Mouse (Mus musculus): ENCODE data around the gene Rnpep.

Gene Rnpep

DNA sequence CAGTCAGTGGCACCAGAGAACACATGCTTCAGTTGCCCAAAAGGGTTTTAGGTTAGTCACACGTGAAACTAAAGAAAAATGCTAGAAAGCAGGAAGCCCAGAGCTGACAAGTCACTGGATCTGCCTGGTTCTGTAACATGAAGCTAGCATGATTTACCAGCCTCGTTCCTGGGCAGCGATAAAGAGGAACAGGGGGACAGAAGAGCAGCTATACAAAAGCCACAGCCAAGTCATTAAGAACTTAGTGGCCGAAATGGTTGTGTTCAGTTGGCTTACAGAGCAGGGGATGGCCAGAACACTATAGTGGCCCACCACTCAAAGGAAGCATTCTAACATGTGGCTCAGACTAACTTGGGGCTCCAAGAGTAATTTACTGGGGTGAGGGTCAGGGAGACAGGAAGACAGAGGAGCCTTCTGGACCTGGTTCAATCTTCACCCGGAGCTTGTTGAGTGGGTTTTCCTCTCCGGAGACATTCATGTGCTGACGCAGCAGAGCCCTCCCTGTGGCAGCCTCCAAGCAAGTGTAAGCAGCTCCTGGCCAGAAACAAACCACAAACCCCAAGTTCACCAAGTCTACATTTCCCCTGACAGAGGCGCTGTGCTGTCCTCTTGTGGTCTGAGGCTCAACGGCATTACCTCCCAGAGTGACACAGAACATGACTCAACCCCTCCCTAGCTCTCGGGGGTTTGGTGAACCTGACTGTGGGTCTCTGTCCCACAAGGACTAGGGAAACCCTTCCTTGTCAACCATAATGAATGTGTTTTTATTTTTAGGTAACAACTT lies 16.0 kb downstream of the Rnpep start:
- Histone ChIP-seq H3K9me3 (ENCODE audit: low read length) (no peaks in the 10 kb centered on the region), H3K36me3 (ENCODE audit: insufficient read depth, low read length) (peaks cover 47% of the 10 kb centered on the region), H3K27me3 (ENCODE audit: insufficient read depth, low read length) (no peaks in the 10 kb centered on the region), H3K4me1 (replicated peaks; ENCODE audit: low read depth, low read length) (peaks cover 17% of the 10 kb centered on the region), H3K4me3 (replicated peaks; ENCODE audit: low read length) (no peak overlapping the region)
- TF ChIP-seq POU5F1 (IDR thresholded peaks at IDR 0.05; ENCODE audit: borderline replicate concordance, low read length) (no peak), NANOG (IDR thresholded peaks at IDR 0.05; ENCODE audit: borderline replicate concordance, low read length) (no peak)

DNA sequence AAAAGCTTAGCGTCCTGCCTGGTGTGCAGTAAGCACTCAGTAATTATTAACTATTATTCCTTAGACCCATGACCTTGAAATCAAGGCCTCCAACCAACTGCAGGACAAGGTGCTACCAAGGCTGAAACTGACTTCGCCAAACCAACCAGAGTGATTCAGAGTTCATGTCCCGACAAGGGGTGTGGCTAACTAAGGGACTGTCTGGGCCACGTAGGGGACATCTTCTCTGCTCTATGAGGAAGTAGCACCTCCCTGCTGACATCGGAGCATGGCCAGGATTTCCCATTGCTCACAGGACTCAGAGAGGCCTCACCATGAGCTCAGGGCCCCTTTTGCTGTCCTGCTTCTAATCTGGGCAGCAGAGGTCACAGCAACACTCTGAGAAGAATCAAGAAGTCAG lies 18.1 kb downstream of the Rnpep start:
- TF ChIP-seq NANOG (IDR thresholded peaks at IDR 0.05; ENCODE audit: borderline replicate concordance, low read length), result no peak
- no peak for TF ChIP-seq POU5F1 (IDR thresholded peaks at IDR 0.05; ENCODE audit: borderline replicate concordance, low read length)
- no peak for TF ChIP-seq CTCF (conservative IDR thresholded peaks at IDR 0.05; ENCODE audit: low read length)
- Histone ChIP-seq H3K36me3 (ENCODE audit: insufficient read depth, low read length) (peaks cover 50% of the 10 kb centered on the region), H3K4me1 (replicated peaks; ENCODE audit: low read depth, low read length) (peaks cover 26% of the 10 kb centered on the region), H3K27me3 (ENCODE audit: insufficient read depth, low read length) (no peaks in the 10 kb centered on the region), H3K4me3 (replicated peaks; ENCODE audit: low read length) (no peak overlapping the region), H3K9me3 (ENCODE audit: low read length) (no peaks in the 10 kb centered on the region)

DNA sequence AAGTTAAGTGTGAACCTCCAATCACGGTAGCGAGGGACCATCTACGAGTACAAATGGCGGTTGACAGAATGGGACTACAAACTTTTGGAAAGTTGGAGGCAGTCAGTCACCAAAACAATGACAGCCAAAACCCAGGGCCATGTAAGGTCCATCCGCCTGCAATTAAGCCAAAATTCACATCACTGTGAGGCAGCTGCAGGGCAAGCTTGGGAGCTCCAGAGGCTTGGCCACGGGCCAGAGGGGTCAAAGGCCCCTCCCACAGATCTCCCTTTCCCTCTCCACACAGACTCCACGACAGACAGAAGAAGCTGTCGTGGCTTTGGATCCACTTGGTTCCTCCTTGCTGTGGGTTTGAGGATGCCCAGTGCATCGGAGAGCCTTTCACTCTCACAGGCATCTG lies 20.6 kb downstream of the Rnpep start:
- Histone ChIP-seq H3K4me3 (replicated peaks; ENCODE audit: low read length) (no peak overlapping the region), H3K27me3 (ENCODE audit: insufficient read depth, low read length) (no peaks in the 10 kb centered on the region), H3K9me3 (ENCODE audit: low read length) (no peaks in the 10 kb centered on the region), H3K36me3 (ENCODE audit: insufficient read depth, low read length) (peaks cover 50% of the 10 kb centered on the region), H3K4me1 (replicated peaks; ENCODE audit: low read depth, low read length) (peaks cover 50% of the 10 kb centered on the region)
- TF ChIP-seq CTCF (conservative IDR thresholded peaks at IDR 0.05; ENCODE audit: low read length) (no peak), POU5F1 (IDR thresholded peaks at IDR 0.05; ENCODE audit: borderline replicate concordance, low read length) (no peak), NANOG (IDR thresholded peaks at IDR 0.05; ENCODE audit: borderline replicate concordance, low read length) (no peak)

DNA sequence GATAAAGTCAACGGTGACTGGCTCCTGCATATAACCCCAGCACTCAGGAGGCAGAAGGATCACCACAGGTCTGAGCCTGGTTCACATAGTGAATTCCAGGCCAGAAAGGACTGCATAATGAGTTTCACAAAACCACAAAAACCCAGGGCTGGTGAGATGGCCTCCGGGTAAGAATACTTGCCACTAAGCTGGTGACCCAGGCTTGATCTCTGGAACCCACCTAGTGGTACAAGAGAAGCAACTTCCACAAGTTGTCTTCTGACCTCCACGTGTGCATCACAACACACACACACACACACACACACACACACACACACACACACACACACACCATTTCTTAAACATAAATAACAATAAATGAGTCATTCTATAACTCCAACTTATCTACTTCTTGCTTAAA lies 21.6 kb downstream of the Rnpep start:
- no peaks in the 10 kb centered on the region for H3K9me3 ChIP-seq (ENCODE audit: low read length)
- TF ChIP-seq NANOG (IDR thresholded peaks at IDR 0.05; ENCODE audit: borderline replicate concordance, low read length) (no peak), CTCF (conservative IDR thresholded peaks at IDR 0.05; ENCODE audit: low read length) (no peak), POU5F1 (IDR thresholded peaks at IDR 0.05; ENCODE audit: borderline replicate concordance, low read length) (no peak)
- H3K36me3 ChIP-seq (ENCODE audit: insufficient read depth, low read length), result peaks cover 46% of the 10 kb centered on the region
- H3K27me3 ChIP-seq (ENCODE audit: insufficient read depth, low read length), result no peaks in the 10 kb centered on the region
- H3K4me1 ChIP-seq (replicated peaks; ENCODE audit: low read depth, low read length), result peaks cover 59% of the 10 kb centered on the region
- H3K4me3 ChIP-seq (replicated peaks; ENCODE audit: low read length), result no peak overlapping the region

DNA sequence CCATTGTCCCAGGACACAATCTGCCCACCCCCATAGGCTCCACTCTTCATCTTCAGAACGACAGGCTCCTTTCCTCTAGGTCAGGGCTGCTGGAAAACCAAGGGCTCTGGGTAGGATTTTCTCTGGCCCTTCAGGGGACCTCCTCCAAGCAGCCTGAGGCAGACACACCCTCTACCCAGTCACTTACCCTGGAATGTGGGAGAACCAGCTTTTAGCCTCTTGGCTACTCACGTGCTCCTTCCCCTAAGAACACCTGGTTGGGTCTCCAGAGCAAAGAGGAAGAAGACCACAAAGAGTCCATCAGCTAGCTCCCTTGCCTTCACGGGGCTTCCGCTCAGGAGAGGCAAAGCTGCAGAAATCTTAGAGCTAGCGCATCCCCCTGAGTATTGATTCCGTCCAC lies 23.0 kb downstream of the Rnpep start:
- peak overlapping the region; percentile 18; the same call in 1 of the 2 replicates for H3K4me3 ChIP-seq (replicated peaks; ENCODE audit: low read length)
- peaks cover 73% of the 10 kb centered on the region for H3K4me1 ChIP-seq (replicated peaks; ENCODE audit: low read depth, low read length)
- no peaks in the 10 kb centered on the region for H3K9me3 ChIP-seq (ENCODE audit: low read length)
- no peaks in the 10 kb centered on the region for H3K27me3 ChIP-seq (ENCODE audit: insufficient read depth, low read length)
- TF ChIP-seq POU5F1 (IDR thresholded peaks at IDR 0.05; ENCODE audit: borderline replicate concordance, low read length) (no peak), NANOG (IDR thresholded peaks at IDR 0.05; ENCODE audit: borderline replicate concordance, low read length) (no peak), CTCF (conservative IDR thresholded peaks at IDR 0.05; ENCODE audit: low read length) (no peak)
- H3K36me3 ChIP-seq (ENCODE audit: insufficient read depth, low read length), result peaks cover 47% of the 10 kb centered on the region

DNA sequence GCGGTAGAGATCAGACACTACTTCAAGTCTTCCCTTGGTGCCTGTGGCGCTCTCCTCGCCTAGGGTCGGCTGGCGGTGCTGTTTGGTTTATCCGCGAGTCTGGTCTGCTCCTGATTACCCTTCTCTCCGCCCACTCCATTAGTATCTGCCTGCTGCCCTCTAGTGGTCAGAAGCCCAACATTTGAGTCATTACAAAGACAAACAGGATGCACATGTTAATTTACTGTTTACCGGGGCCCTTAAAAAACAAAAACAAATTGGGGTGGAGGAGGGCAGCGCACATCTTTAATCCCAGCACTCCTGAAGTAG lies 24.8 kb downstream of the Rnpep start:
- Histone ChIP-seq H3K9me3 (ENCODE audit: low read length) (peaks cover 5% of the 10 kb centered on the region; the same call in 1 of the 2 replicates), H3K36me3 (ENCODE audit: insufficient read depth, low read length) (peaks cover 50% of the 10 kb centered on the region), H3K4me3 (replicated peaks; ENCODE audit: low read length) (peak overlapping the region; percentile 77), H3K27me3 (ENCODE audit: insufficient read depth, low read length) (no peaks in the 10 kb centered on the region), H3K4me1 (replicated peaks; ENCODE audit: low read depth, low read length) (peaks cover 91% of the 10 kb centered on the region)
- TF ChIP-seq CTCF (conservative IDR thresholded peaks at IDR 0.05; ENCODE audit: low read length) (peak; percentile 70), POU5F1 (IDR thresholded peaks at IDR 0.05; ENCODE audit: borderline replicate concordance, low read length) (no peak), NANOG (IDR thresholded peaks at IDR 0.05; ENCODE audit: borderline replicate concordance, low read length) (no peak)

DNA sequence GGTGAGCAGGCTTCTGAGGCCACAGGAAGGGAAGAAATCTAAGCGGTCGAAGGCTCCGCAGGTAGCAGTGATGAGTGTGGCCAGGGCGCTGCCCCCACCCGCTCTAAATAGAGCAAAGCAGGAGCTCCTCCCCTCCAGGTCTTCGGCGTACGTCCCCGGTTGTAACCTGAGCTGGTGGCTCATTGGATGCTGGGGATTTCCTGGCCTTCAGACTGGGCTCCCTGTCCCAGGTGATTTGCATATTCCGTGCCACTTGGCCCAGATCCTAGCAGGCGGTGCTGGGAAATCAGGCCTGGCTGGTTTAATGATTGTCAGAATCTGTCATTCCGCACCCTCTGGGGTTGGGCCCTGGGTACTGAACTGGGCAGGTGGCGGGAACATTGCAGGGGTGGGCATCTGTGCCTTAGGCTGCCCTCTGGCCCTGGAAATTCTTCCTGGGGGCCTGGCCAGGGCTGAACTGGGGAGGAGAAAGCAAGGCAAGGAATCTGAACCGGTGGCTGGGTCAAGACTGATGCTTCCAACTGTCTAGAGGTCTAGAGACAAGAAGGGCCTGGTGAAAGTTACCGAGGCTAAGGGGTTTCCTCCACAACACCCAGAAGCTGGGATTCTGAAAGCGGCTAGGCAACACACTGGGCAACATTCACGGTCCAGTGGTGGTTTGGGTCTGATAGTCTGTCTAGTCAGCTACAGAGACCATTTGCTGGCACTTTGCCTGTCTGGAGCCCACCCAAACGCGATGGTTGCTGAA lies 25.3 kb downstream of the Rnpep start, which contains the start of gene Elf3:
Gene Elf3, minus strand, starts transcription at position 189 of the 748 bp plus-strand sequence.
- Histone ChIP-seq H3K9me3 (ENCODE audit: low read length) (peaks cover 5% of the 10 kb centered on the region; the same call in 1 of the 2 replicates), H3K4me1 (replicated peaks; ENCODE audit: low read depth, low read length) (peaks cover 96% of the 10 kb centered on the region), H3K36me3 (ENCODE audit: insufficient read depth, low read length) (peaks cover 50% of the 10 kb centered on the region), H3K27me3 (ENCODE audit: insufficient read depth, low read length) (no peaks in the 10 kb centered on the region), H3K4me3 (replicated peaks; ENCODE audit: low read length) (peak within 1 kb of the TSS; percentile 77)
- no peak for TF ChIP-seq POU5F1 (IDR thresholded peaks at IDR 0.05; ENCODE audit: borderline replicate concordance, low read length)
- TF ChIP-seq NANOG (IDR thresholded peaks at IDR 0.05; ENCODE audit: borderline replicate concordance, low read length), result no peak
- TF ChIP-seq CTCF (conservative IDR thresholded peaks at IDR 0.05; ENCODE audit: low read length), result no peak

DNA sequence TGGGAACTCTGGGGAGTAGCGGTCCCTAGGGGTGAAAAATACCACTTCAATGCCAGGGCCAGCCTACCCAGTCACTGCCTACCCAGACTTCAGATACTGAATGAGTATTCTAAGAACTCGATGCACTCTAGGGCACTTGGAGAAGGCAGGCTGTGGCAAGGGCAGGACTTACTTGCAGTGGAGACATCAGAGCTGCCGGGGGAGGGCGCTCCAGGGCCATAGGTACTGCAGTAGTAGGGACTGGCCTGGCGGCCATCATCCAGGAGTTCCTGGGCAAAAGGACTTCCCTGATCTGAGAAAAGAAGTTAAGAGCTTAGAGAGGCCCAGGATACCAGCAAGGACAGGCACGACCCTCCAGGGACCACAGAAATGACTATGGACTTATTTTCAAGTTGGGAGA lies 27.6 kb downstream of the Rnpep start:
- H3K4me1 ChIP-seq (replicated peaks; ENCODE audit: low read depth, low read length), result peaks cover 97% of the 10 kb centered on the region
- H3K36me3 ChIP-seq (ENCODE audit: insufficient read depth, low read length), result peaks cover 50% of the 10 kb centered on the region
- H3K27me3 ChIP-seq (ENCODE audit: insufficient read depth, low read length), result no peaks in the 10 kb centered on the region
- H3K4me3 ChIP-seq (replicated peaks; ENCODE audit: low read length), result peak overlapping the region; percentile 77
- no peak for TF ChIP-seq POU5F1 (IDR thresholded peaks at IDR 0.05; ENCODE audit: borderline replicate concordance, low read length)
- TF ChIP-seq CTCF (conservative IDR thresholded peaks at IDR 0.05; ENCODE audit: low read length), result peak; percentile 5
- no peak for TF ChIP-seq NANOG (IDR thresholded peaks at IDR 0.05; ENCODE audit: borderline replicate concordance, low read length)
- peaks cover 5% of the 10 kb centered on the region; the same call in 1 of the 2 replicates for H3K9me3 ChIP-seq (ENCODE audit: low read length)
